Mouse (Mus musculus): Measurements from ENCODE around the gene Olfr288.

Gene Olfr288

DNA sequence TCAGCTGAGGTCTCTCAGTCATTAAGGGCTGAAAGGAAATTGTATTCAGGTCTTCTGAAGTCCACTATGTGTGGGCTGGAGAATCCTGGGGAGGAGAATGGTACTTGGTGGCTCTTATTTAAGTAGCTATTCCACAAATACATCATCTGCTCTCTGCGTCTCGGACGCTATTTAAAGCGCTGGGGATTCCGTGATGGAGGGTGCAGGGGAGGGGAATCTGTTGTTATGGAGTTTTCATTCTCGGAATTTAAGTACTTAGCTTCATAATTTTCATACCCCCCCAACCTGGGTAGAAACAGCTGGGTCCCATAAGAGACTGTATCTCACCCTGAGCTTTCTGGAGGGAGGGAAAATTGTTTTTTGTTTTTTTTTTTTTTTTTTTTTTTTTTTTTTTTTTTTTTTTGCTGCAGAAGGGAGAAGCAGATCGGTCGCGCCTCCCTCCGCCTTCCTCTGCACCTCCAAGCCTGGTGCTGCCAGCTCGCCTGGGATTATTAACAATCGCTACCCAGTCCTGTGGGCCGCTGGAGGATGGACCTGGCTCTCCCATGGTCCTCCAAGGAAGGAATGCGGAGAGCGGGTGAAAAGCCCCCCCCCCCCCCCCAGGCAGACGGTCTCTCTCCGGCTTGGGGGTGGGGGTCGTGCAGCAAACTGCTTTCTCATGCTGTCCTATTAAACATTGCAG lies 28.2 kb downstream of the Olfr288 start, which contains the start of gene Ccdc184:
TSS of gene Ccdc184 (plus strand) at position 196 of the 682 bp plus-strand sequence.
- no peak for DNase-seq (ENCODE audit: low spot score)

GRCm38 (mm10) chr15:98165525-98165924 lies 29.8 kb downstream of the Olfr288 start, which contains the start of gene Asb8:
Gene Asb8 (minus strand): TSS chr15:98165625.
- DNase-seq (ENCODE audit: low spot score) = no peak

GRCm38 (mm10) chr15:98162561-98162960 lies 32.8 kb downstream of the Olfr288 start:
- DNase-seq (ENCODE audit: low spot score) = no peak

- DNase-seq (ENCODE audit: low spot score) = no peak
These were observed 34.1 kb downstream of the Olfr288 start for GRCm38 (mm10) chr15:98161026-98161805.

DNA sequence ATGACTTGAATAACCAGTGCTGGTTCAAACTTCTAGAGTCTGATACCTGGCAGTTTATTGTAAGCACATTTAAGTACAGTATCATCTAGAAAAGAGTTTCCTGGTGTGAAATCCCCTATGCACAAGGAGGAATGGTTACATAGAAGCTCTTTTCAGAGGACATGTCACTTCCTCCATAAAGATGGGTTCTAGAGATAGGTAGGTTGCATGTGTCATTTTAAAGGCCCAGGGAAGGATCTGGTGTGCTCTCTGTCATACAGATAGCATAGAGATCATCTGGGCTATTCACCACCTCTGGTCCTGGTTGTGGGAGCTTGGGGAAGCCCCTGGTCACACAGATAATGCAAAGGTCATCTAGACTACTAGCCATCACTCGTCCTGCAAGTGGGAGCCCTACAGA lies 38.1 kb downstream of the Olfr288 start:
- DNase-seq (ENCODE audit: low spot score) = no peak

DNA sequence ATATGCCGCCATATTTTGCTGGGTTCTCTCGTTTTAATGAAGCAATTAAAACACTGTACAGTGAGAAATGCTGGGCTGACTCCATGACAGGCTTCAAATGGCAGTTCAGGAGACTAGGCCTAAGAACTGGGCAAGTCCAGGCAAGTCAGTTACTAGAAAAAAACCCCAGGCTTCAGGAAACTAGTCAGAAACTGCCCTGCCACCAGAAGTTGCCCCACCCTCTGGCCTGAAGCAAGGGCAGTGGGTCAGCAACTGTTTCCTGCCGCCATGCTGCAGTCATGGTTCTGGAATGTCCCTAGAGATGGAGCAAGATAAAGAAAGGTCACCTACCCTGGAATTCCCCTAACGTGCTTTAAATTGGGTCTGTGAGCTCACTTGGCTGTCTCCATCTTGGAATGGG lies 39.4 kb downstream of the Olfr288 start:
- DNase-seq (ENCODE audit: low spot score) = peak; percentile 51

- no peak for DNase-seq (ENCODE audit: low spot score)
These were observed 40.1 kb downstream of the Olfr288 start for GRCm38 (mm10) chr15:98155272-98155671.

GRCm38 (mm10) chr15:98154631-98155030 lies 40.7 kb downstream of the Olfr288 start:
- DNase-seq (ENCODE audit: low spot score) = no peak

- no peak for DNase-seq (ENCODE audit: low spot score)
These were observed 41.2 kb downstream of the Olfr288 start for GRCm38 (mm10) chr15:98154146-98154545.

DNA sequence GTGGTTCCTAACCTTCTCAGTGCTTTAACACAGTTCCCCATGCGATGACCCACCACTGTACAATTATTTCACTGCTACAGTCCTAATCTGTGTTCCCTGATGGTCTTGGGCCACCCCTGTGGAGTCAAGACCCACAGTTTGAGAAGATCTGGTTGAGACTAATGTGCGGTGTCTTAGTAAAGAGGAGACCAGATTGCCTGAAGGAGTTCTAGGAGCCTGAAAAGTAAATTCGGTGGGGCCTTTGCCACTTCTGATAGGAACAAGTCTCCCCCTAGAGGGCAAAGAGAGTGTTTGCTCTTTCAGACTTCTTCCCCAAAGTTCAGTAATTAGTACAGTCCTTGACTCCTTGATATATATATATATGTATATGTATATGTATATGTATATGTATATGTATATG lies 41.7 kb downstream of the Olfr288 start:
- peak; percentile 25 for DNase-seq (ENCODE audit: low spot score)

- DNase-seq (ENCODE audit: low spot score) = no peak
These were observed 42.4 kb downstream of the Olfr288 start for GRCm38 (mm10) chr15:98152916-98153315.

DNA sequence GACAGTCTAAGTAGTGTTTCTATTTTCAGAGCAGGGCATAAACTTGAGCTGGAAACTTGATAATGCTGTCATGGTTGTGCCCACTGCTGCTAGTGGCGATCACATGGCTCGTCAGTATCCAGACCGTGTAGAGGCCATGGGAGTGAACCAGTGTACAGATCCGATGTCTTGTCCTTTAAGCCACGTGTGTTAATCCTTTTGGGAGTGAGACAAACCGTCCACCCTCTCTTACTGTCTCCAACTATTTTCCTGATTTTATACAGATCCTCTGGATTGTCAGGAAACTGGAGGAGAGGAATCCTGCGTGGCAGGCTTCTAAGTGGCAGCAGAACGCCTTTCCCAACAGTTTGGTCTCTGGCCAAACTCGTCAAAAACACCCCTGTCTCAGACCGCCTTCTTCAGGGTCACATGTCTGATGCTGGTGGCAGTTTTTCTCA lies 46.2 kb downstream of the Olfr288 start:
- no peak for DNase-seq (ENCODE audit: low spot score)

DNA sequence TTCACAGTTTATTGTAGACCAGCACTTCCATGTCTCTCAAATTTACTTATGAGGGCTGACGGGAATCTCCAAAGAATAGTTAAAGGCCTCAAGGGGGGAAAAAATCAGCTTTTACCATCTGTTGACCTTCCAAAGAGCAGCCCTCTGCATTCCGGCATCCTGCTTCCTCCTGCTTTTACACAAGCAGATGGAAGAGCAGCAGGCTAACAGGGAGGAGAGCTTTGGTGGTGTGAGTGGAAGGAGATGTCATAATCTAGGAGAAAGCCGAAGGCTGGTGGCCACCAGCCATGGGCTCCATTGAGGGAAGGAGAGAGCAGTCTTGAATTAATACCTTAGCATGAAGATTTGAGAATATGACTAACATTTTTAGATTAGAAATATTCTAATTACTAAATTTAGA lies 47.0 kb downstream of the Olfr288 start:
- no peak for DNase-seq (ENCODE audit: low spot score)

DNA sequence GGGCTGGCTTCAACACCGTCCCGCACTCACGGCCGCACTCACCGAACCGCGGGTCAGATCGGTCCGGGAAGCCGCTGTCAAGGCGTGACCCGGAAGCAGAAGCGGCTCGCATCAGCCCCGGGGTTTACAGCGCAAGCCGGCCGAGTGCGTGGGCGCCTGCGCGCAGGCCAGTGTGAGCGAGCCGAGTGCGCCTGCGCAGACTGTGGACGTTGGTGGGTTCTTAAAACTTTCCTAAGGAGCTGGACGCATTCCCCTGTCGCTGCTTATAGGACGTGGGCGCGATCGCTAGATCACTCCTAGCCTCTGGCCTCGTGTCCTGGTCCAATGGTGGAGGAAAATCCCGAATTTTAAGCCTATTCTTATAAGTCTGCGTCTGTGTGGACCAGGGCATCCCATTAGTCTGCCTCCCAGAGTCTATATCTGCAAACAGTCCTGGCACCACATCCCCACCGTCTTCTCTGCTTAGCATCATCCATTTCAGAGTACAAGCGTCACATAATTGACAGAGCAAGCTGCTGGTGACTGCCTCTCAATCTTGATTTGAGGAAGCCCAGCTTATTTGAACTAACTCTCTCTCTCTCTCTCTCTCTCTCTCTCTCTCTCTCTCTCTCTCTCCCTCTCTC lies 49.7 kb downstream of the Olfr288 start:
- peak; percentile 93 for DNase-seq (ENCODE audit: low spot score)

DNA sequence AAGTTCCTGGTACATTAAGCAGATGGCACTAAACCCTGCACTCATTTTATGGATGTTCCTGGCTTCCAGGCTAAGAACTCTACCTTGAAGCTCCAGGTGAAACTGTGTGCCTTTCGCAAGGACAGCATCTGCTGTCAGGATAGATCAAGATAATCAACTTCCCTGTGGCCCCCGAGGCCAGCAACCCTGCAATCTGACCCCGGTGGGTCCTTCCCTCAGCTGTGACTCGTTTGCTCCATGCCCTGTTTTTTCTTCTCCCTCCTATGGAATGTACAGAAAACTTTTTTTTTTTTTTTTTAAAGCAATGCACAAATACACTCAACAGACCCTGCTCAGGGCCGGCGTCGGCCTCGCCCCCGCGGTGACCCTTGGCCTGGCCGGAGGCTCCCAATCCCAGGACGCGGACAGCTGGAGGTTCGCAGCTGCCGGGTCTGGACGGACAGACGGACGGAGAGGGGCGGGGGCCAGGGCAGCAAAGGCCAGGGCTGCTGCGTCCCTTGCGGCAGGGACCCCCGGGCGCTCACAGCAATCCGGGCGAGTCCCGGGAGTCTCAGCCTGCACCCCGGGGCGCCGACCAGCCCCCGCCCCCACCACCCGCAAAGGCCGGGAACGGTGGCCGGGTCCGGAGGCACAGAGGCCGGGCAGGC lies 50.4 kb downstream of the Olfr288 start:
- DNase-seq (ENCODE audit: low spot score) = peak; percentile 77

- no peak for DNase-seq (ENCODE audit: low spot score)
These were observed 52.8 kb downstream of the Olfr288 start for GRCm38 (mm10) chr15:98142515-98142914.

- DNase-seq (ENCODE audit: low spot score) = no peak
These were observed 54.5 kb downstream of the Olfr288 start for GRCm38 (mm10) chr15:98140809-98141208.

DNA sequence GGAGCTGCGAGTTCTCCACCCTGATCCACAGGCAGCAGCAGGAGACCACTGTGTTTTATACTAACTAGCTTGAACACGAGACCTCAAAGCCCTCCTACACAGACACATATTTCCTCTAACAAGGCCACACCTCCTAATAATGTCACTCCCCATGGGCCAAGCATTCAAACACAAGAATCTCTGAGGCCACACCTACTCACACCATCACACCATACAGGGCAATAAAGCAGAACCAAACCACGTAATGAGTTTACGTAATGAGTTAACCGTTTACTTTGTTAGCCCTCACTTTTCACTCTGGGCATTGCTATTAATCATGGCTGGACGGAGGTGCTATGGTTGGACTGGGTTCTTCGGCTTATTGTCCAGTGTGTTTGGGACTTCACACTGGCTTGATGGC lies 55.6 kb downstream of the Olfr288 start:
- no peak for DNase-seq (ENCODE audit: low spot score)

GRCm38 (mm10) chr15:98136871-98137270 lies 58.5 kb downstream of the Olfr288 start:
- no peak for DNase-seq (ENCODE audit: low spot score)
